Mouse (Mus musculus) limb, embryonic 12.5 days (tissue): ENCODE measurements around the gene Olfr622. TPM values are rescaled to one million over a fixed set of nuclear protein-coding genes. Genes with fewer than 3 reads are reported as not detected.

Experiments
- polyA plus RNA-seq: library from polyadenylated mRNA; unstranded; fragments of >200 nt; fragmentation: Nextera tagmentation; extraction: Ambion mirVana; gene quantifications from 2 replicates; pipeline ENCODE4 v1.2.1, GENCODE M21; 2016

Gene Olfr622
- polyA plus RNA-seq, 1 experiment from 2014 or later: not detected

Other genes starting within 250 kb of the Olfr622 start
- not detected in 2 replicates for gene Usp17lc, start 227.6 kb downstream of the Olfr622 start, polyA plus RNA-seq
- not detected in 2 replicates for gene Olfr605, start 197.3 kb downstream of the Olfr622 start, polyA plus RNA-seq
- gene Olfr606, start 193.7 kb downstream of the Olfr622 start, polyA plus RNA-seq: not detected in 2 replicates
- not detected in 2 replicates for gene Olfr607, start 178.6 kb downstream of the Olfr622 start, polyA plus RNA-seq
- gene Olfr608, start 172.8 kb downstream of the Olfr622 start, polyA plus RNA-seq: not detected in 2 replicates
- not detected in 2 replicates for gene Olfr609, start 144.6 kb downstream of the Olfr622 start, polyA plus RNA-seq
- gene Olfr610, start 130.6 kb downstream of the Olfr622 start, polyA plus RNA-seq: not detected in 2 replicates
- not detected in 2 replicates for gene Olfr611, start 121.9 kb downstream of the Olfr622 start, polyA plus RNA-seq
- not detected in 2 replicates for gene Olfr612, start 100.0 kb downstream of the Olfr622 start, polyA plus RNA-seq
- not detected in 2 replicates for gene Olfr613, start 94.6 kb downstream of the Olfr622 start, polyA plus RNA-seq
- gene Olfr615, start 86.6 kb downstream of the Olfr622 start, polyA plus RNA-seq: not detected in 2 replicates
- not detected in 2 replicates for gene Olfr616, start 73.6 kb downstream of the Olfr622 start, polyA plus RNA-seq
- gene Olfr617, start 69.6 kb downstream of the Olfr622 start, polyA plus RNA-seq: not detected in 2 replicates
- not detected in 2 replicates for gene Olfr618, start 52.6 kb downstream of the Olfr622 start, polyA plus RNA-seq
- gene Olfr619, start 42.1 kb downstream of the Olfr622 start, polyA plus RNA-seq: not detected in 2 replicates
- gene Olfr620, start 30.2 kb downstream of the Olfr622 start, polyA plus RNA-seq: not detected in 2 replicates
- not detected in 2 replicates for gene Olfr623, start 21.0 kb upstream of the Olfr622 start, polyA plus RNA-seq
- gene Olfr624, start 28.5 kb upstream of the Olfr622 start, polyA plus RNA-seq: 0.06 and 0.11 TPM in 2 replicates
- gene Olfr625-ps1, start 40.0 kb upstream of the Olfr622 start, polyA plus RNA-seq: not detected in 2 replicates
- not detected in 2 replicates for gene Olfr243, start 72.0 kb upstream of the Olfr622 start, polyA plus RNA-seq
- gene Olfr628, start 87.7 kb upstream of the Olfr622 start, polyA plus RNA-seq: not detected in 2 replicates
- gene Olfr629, start 102.2 kb upstream of the Olfr622 start, polyA plus RNA-seq: not detected in 2 replicates
- not detected in 2 replicates for gene Olfr630, start 114.6 kb upstream of the Olfr622 start, polyA plus RNA-seq
- not detected in 2 replicates for gene Olfr69, start 128.9 kb upstream of the Olfr622 start, polyA plus RNA-seq
- not detected in 2 replicates for gene Olfr68, start 137.0 kb upstream of the Olfr622 start, polyA plus RNA-seq
- gene Olfr67, start 149.1 kb upstream of the Olfr622 start, polyA plus RNA-seq: not detected in 2 replicates
- gene Hbb-bt, start 171.3 kb upstream of the Olfr622 start, polyA plus RNA-seq: 836 and 850 TPM in 2 replicates
- gene Hbb-bs, start 185.4 kb upstream of the Olfr622 start, polyA plus RNA-seq: 651 and 737 TPM in 2 replicates
- not detected in 2 replicates for gene Hbb-bh2, start 197.8 kb upstream of the Olfr622 start, polyA plus RNA-seq
- 615 and 622 TPM in 2 replicates for gene Hbb-bh1, start 200.5 kb upstream of the Olfr622 start, polyA plus RNA-seq
- 8,935 and 9,118 TPM in 2 replicates for gene Hbb-y, start 210.5 kb upstream of the Olfr622 start, polyA plus RNA-seq
- gene Olfr66, start 243.6 kb upstream of the Olfr622 start, polyA plus RNA-seq: not detected in 2 replicates